Mouse (Mus musculus): Measurements from ENCODE around the gene Rps19. TPM values are rescaled to one million over a fixed set of nuclear protein-coding genes. Genes with fewer than 3 reads are reported as not detected.

Rps19 gene
- polyA plus RNA-seq, 1 experiment from 2014 or later: 1,220 TPM

GRCm38 (mm10) chr7:24851596-24852325 lies 32.4 kb upstream of the Rps19 start:
- H3K36me3 ChIP-seq: no peaks in the 10 kb centered on the region
- H3K27ac ChIP-seq (replicated peaks): peak overlapping the region; percentile 64
- no peak overlapping the region for H3K9ac ChIP-seq
- peak overlapping the region; percentile 21 for H3K4me2 ChIP-seq
- no peaks in the 10 kb centered on the region for H3K9me3 ChIP-seq
- WGBS: 75% methylated on average over 5 of the region's 5 CpGs
- peak overlapping the region; percentile 3; the same call in 1 of the 2 replicates for H3K4me3 ChIP-seq
- peaks cover 13% of the 10 kb centered on the region for H3K4me1 ChIP-seq
- no peaks in the 10 kb centered on the region for H3K27me3 ChIP-seq (replicated peaks)
- no peak for ATAC-seq (ENCODE audit: extremely low read depth, insufficient number of reproducible peaks, low FRiP score, low TSS enrichment)

- H3K4me1 ChIP-seq: peaks cover 13% of the 10 kb centered on the region
- H3K4me2 ChIP-seq: peak overlapping the region; percentile 21; the same call in 1 of the 2 replicates
- H3K27me3 ChIP-seq (replicated peaks): no peaks in the 10 kb centered on the region
- peak; percentile 73 for ATAC-seq (ENCODE audit: extremely low read depth, insufficient number of reproducible peaks, low FRiP score, low TSS enrichment)
- H3K9ac ChIP-seq: no peak overlapping the region
- peak overlapping the region; percentile 3; the same call in 1 of the 2 replicates for H3K4me3 ChIP-seq
- H3K36me3 ChIP-seq: no peaks in the 10 kb centered on the region
- WGBS: 59% methylated on average over 8 of the region's 8 CpGs
- no peaks in the 10 kb centered on the region for H3K9me3 ChIP-seq
- peak overlapping the region; percentile 64 for H3K27ac ChIP-seq (replicated peaks)
These were observed 31.5 kb upstream of the Rps19 start for GRCm38 (mm10) chr7:24852557-24853232.

- no peak; the same call in 1 of the 2 replicates for ATAC-seq (ENCODE audit: extremely low read depth, insufficient number of reproducible peaks, low FRiP score, low TSS enrichment)
- no peaks in the 10 kb centered on the region for H3K36me3 ChIP-seq
- H3K9me3 ChIP-seq: no peaks in the 10 kb centered on the region
- peak overlapping the region; percentile 64 for H3K27ac ChIP-seq (replicated peaks)
- no peak overlapping the region for H3K4me2 ChIP-seq
- no peaks in the 10 kb centered on the region for H3K27me3 ChIP-seq (replicated peaks)
- H3K9ac ChIP-seq: no peak overlapping the region
- no peak overlapping the region for H3K4me3 ChIP-seq
- H3K4me1 ChIP-seq: peaks cover 13% of the 10 kb centered on the region
These were observed 31.0 kb upstream of the Rps19 start for GRCm38 (mm10) chr7:24853233-24853563.

- 0 out of 2 replicates have a peak overlapping the region, but pooled peaks have one; percentile 1 for H3K4me2 ChIP-seq
- ATAC-seq (ENCODE audit: extremely low read depth, insufficient number of reproducible peaks, low FRiP score, low TSS enrichment): no peak
- H3K9ac ChIP-seq: no peak overlapping the region
- no peaks in the 10 kb centered on the region for H3K9me3 ChIP-seq
- H3K27ac ChIP-seq (replicated peaks): peak overlapping the region; percentile 64
- H3K4me1 ChIP-seq: peaks cover 13% of the 10 kb centered on the region
- H3K27me3 ChIP-seq (replicated peaks): no peaks in the 10 kb centered on the region
- WGBS: 38% methylated on average over 7 of the region's 7 CpGs
- H3K4me3 ChIP-seq: no peak overlapping the region
- H3K36me3 ChIP-seq: no peaks in the 10 kb centered on the region
These were observed 30.5 kb upstream of the Rps19 start for GRCm38 (mm10) chr7:24853695-24854094.

GRCm38 (mm10) chr7:24856460-24857120 lies 27.6 kb upstream of the Rps19 start:
- ATAC-seq (ENCODE audit: extremely low read depth, insufficient number of reproducible peaks, low FRiP score, low TSS enrichment): no peak
- Histone ChIP-seq H3K4me3 (no peak overlapping the region), H3K4me2 (no peak overlapping the region), H3K36me3 (no peaks in the 10 kb centered on the region), H3K27me3 (replicated peaks) (no peaks in the 10 kb centered on the region), H3K4me1 (peaks cover 8% of the 10 kb centered on the region), H3K9me3 (no peaks in the 10 kb centered on the region), H3K27ac (replicated peaks) (no peak overlapping the region), H3K9ac (no peak overlapping the region)
- 47% methylated on average over 6 of the region's 6 CpGs for WGBS

- 60% methylated on average over 5 of the region's 5 CpGs for WGBS
- no peak overlapping the region for H3K4me3 ChIP-seq
- H3K27me3 ChIP-seq (replicated peaks): peaks cover 3% of the 10 kb centered on the region; the same call in 1 of the 2 replicates
- H3K27ac ChIP-seq (replicated peaks): no peak overlapping the region
- no peaks in the 10 kb centered on the region for H3K4me1 ChIP-seq
- ATAC-seq (ENCODE audit: extremely low read depth, insufficient number of reproducible peaks, low FRiP score, low TSS enrichment): 0 out of 2 replicates have a peak, but pooled peaks have one; percentile 51
- no peaks in the 10 kb centered on the region for H3K36me3 ChIP-seq
- no peaks in the 10 kb centered on the region for H3K9me3 ChIP-seq
- H3K4me2 ChIP-seq: no peak overlapping the region
- no peak overlapping the region for H3K9ac ChIP-seq
These were observed 24.9 kb upstream of the Rps19 start for GRCm38 (mm10) chr7:24859234-24859633.

GRCm38 (mm10) chr7:24861913-24862312 lies 22.3 kb upstream of the Rps19 start, which contains the start of gene Gm9844:
TSS of gene Gm9844 (plus strand) at chr7:24862213.
- Histone ChIP-seq H3K4me2 (no peak within 1 kb of the TSS), H3K27me3 (replicated peaks) (peaks cover 20% of the 10 kb centered on the region), H3K4me1 (no peaks in the 10 kb centered on the region), H3K9ac (no peak within 1 kb of the TSS), H3K9me3 (no peaks in the 10 kb centered on the region), H3K27ac (replicated peaks) (no peak within 1 kb of the TSS), H3K4me3 (no peak within 1 kb of the TSS), H3K36me3 (no peaks in the 10 kb centered on the region)
- 76% methylated on average over 7 of the region's 7 CpGs for WGBS
- ATAC-seq (ENCODE audit: extremely low read depth, insufficient number of reproducible peaks, low FRiP score, low TSS enrichment): no peak

- Histone ChIP-seq H3K9ac (no peak overlapping the region), H3K27me3 (replicated peaks) (peaks cover 25% of the 10 kb centered on the region), H3K4me1 (no peaks in the 10 kb centered on the region), H3K27ac (replicated peaks) (no peak overlapping the region), H3K36me3 (no peaks in the 10 kb centered on the region), H3K9me3 (no peaks in the 10 kb centered on the region), H3K4me3 (no peak overlapping the region), H3K4me2 (no peak overlapping the region)
- no peak for ATAC-seq (ENCODE audit: extremely low read depth, insufficient number of reproducible peaks, low FRiP score, low TSS enrichment)
- 72% methylated on average over 4 of the region's 4 CpGs for WGBS
These were observed 21.3 kb upstream of the Rps19 start for GRCm38 (mm10) chr7:24862853-24863252.

- Histone ChIP-seq H3K27me3 (replicated peaks) (peaks cover 36% of the 10 kb centered on the region), H3K9ac (no peak overlapping the region), H3K36me3 (no peaks in the 10 kb centered on the region), H3K4me3 (no peak overlapping the region), H3K27ac (replicated peaks) (no peak overlapping the region), H3K9me3 (no peaks in the 10 kb centered on the region), H3K4me2 (no peak overlapping the region), H3K4me1 (no peaks in the 10 kb centered on the region)
- ATAC-seq (ENCODE audit: extremely low read depth, insufficient number of reproducible peaks, low FRiP score, low TSS enrichment): no peak
- 34% methylated on average over 6 of the region's 6 CpGs for WGBS
These were observed 20.0 kb upstream of the Rps19 start for GRCm38 (mm10) chr7:24864156-24864555.

- Histone ChIP-seq H3K9ac (no peak overlapping the region), H3K36me3 (no peaks in the 10 kb centered on the region), H3K9me3 (peaks cover 7% of the 10 kb centered on the region; the same call in 1 of the 2 replicates), H3K4me1 (no peaks in the 10 kb centered on the region), H3K27ac (replicated peaks) (no peak overlapping the region), H3K27me3 (replicated peaks) (peaks cover 68% of the 10 kb centered on the region), H3K4me2 (no peak overlapping the region), H3K4me3 (no peak overlapping the region)
- 61% methylated on average over 17 of the region's 17 CpGs for WGBS
- no peak for ATAC-seq (ENCODE audit: extremely low read depth, insufficient number of reproducible peaks, low FRiP score, low TSS enrichment)
These were observed 15.1 kb upstream of the Rps19 start for GRCm38 (mm10) chr7:24869080-24869479.

- H3K9ac ChIP-seq: no peak within 1 kb of the TSS
- no peak within 1 kb of the TSS for H3K4me3 ChIP-seq
- H3K27ac ChIP-seq (replicated peaks): no peak within 1 kb of the TSS
- H3K9me3 ChIP-seq: peaks cover 7% of the 10 kb centered on the region; the same call in 1 of the 2 replicates
- H3K36me3 ChIP-seq: no peaks in the 10 kb centered on the region
- no peak for ATAC-seq (ENCODE audit: extremely low read depth, insufficient number of reproducible peaks, low FRiP score, low TSS enrichment)
- H3K4me1 ChIP-seq: no peaks in the 10 kb centered on the region
- WGBS: 37% methylated on average over 40 of the region's 41 CpGs
- no peak within 1 kb of the TSS for H3K4me2 ChIP-seq
- peaks cover 62% of the 10 kb centered on the region for H3K27me3 ChIP-seq (replicated peaks)
These were observed 14.5 kb upstream of the Rps19 start, which contains the start of the genes Lypd4 and Dmrtc2 for GRCm38 (mm10) chr7:24869532-24870165. TSS of gene Lypd4 (minus strand) at chr7:24869941. TSS of gene Dmrtc2 (plus strand) at chr7:24870057.
